Mouse (Mus musculus) thymus, adult 2 months (tissue): Measurements from ENCODE around the gene Snx14.

ENCODE experiments used
- CTCF ChIP-seq: fragments of 200-500 bp; IDR thresholded peaks from 2 replicates; pipeline ENCODE4 v1.5.1; 2012; ENCODE audit warnings: mild to moderate bottlenecking, control low read depth, low read length, moderate library complexity, borderline replicate concordance; ENCODE audit not compliant: control insufficient read depth, poor library complexity, insufficient read depth; ENCODE audit errors: extremely low read depth
- POLR2A ChIP-seq: fragments of 200-500 bp; IDR thresholded peaks from 2 replicates; pipeline ENCODE4 v1.6.1; 2012; ENCODE audit warnings: mild to moderate bottlenecking, low read length, control low read depth, moderate library complexity; ENCODE audit not compliant: control insufficient read depth, poor library complexity, insufficient read depth; ENCODE audit errors: extremely low read depth

DNA sequence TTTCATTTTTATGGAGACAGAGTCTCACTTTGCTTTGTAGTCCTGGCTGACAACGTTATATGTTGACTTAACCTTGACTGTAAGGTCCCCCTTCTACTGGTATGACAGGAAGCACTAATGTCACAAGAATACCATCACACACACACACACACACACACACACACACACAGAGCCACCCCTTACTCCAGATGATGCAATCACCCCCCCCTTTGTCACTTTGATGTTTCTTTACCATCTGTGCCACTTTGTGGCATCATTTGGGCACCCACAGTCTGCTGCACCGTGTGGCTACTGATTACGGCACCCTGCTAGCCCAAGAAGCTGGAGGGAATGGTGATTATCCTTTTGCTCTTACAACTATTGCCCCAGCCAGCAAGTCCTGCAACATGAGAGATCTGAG is 81.6 kb downstream of the Snx14 start:
- TF ChIP-seq POLR2A (no peak), CTCF (no peak)
